Mouse (Mus musculus) T-cell, adult 66 days (primary cell): ENCODE results near the gene Maoa. TPM values are rescaled to one million over a fixed set of nuclear protein-coding genes. Genes with fewer than 3 reads are reported as not detected.

Experiments
- total RNA-seq, 2 experiments: library from RNA; stranded (reverse); gene quantifications; 3 replicates in 1 of 2; 4 replicates in 1 of 2; pipeline ENCODE4 v1.2.4; 2023

Maoa gene
- under 1 TPM; 0.17 to 0.18 TPM for total RNA-seq

DNA sequence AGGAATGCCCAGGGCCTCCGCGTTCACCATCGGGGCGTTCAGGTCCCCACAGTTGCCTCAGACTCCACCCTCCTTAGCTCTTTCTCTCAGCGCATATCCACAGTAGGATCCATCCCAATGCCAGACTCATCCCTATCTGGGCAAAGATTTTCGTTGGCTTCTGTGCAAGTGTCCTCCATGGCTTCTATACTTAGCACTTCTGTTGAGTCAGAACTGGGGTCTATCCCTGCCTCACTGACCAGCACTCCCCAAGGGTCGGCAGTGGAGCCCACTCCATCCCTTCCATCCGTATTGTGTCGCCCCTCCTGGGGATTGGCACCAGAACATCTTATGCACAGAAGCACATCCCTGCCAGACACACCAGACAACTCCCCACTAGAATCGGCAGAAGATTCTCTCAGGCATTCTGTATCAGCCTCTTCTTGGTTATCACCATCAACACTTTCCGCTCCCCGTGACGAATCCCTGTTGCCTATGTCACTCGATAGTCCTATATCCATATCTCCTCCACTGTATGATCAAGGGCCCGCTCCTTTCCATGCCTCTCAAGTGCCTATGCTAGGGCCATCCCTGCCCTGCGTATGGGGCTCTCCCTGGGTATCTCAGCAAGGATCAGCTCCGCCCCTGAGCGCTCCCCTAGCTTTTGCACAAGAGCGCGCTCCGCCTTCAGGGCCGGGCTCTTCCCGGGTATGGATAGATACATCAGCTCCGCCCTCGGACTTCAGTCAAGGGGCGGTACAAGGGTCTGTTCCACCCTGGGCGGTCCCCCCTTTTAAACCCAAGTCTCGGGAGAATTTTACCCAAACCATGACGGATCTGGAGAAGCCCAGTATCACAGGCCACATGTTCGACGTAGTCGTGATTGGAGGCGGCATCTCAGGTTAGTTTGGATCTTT lies at the start of gene Maoa:
Maoa (plus strand) TSS at position 665 of the 896 bp plus-strand sequence.

Other genes starting within 250 kb of the Maoa start
- not detected for gene Cypt1, start 96.8 kb upstream of the Maoa start, total RNA-seq
- not detected for gene Maob, start 197.7 kb downstream of the Maoa start, total RNA-seq